Mouse (Mus musculus) liver, embryonic 14.5 days (tissue): Measurements from ENCODE around the gene Fig4.

ENCODE experiments used
- CTCF ChIP-seq: IDR thresholded peaks from 2 replicates; pipeline ENCODE4 v1.5.1; 2016; ENCODE audit warnings: antibody characterized with exemption, low read depth, control low read depth
- EP300 ChIP-seq: IDR thresholded peaks from 2 replicates; pipeline ENCODE4 v1.6.1; 2016; ENCODE audit warnings: antibody characterized with exemption, low read depth

DNA sequence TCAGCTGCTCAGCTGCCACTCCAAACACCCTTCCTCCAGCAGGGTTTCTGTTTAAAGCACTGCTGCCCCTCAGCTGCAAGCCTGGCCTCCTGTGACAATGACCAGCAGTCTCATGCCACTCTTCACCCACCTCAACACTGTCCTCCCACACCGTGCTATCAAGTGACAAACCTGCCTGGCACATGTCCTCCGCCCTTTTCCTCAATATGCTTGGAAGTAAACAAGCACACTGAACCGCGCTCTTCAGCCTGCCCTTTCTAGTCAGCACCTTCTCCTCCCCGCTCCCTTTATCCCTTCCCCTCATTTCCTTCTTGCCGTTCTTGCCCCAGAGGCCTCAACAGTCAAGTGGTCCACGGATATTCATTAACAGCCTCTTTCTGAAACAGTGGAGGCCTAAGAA is 62.0 kb downstream of the Fig4 start:
- TF ChIP-seq CTCF (peak; percentile 20; the same call in 1 of the 2 replicates), EP300 (no peak)
